Mouse (Mus musculus) layer of hippocampus, postnatal 14 days (tissue): ENCODE results near the gene Adam15. TPM values are rescaled to one million over a fixed set of nuclear protein-coding genes. Genes with fewer than 3 reads are reported as not detected.
A peak's percentile ranks its signal among the peaks of the same experiment; 100 is the strongest.

Experiments
- DNase-seq, 2 experiments: peaks; one replicate each; pipeline ENCODE4 v3.0.0; 2021 to 2022; ENCODE audit warnings: low spot score in 2 of 2, mixed read lengths in 1 of 2
- long read RNA-seq, 2 experiments: library from polyadenylated mRNA; stranded (forward); transcript quantifications; one replicate each; pipeline ENCODE4 v2.0.0; 2021
- total RNA-seq, 2 experiments: library from RNA; stranded (reverse); gene quantifications; 2 replicates each; pipeline ENCODE4 v1.2.3; 2021

Adam15 gene
- 100 to 1,000 TPM; 114 to 115 TPM for total RNA-seq
- long read RNA-seq, experiment 1, transcript Adam15-202 (21 exons, 2,799 nt), result minor isoform, 7 of 58 reads
- long read RNA-seq, experiment 1, transcript Adam15-201 (23 exons, 2,975 nt), result major isoform, 13 of 58 reads
- long read RNA-seq, experiment 1, partial matches to known transcripts, result 6 of 58 reads
- long read RNA-seq, experiment 1, other reads (novel, unspliced or antisense), result 31 of 58 reads
- long read RNA-seq, experiment 2, transcript Adam15-201 (23 exons, 2,975 nt), result major isoform, 15 of 72 reads
- long read RNA-seq, experiment 2, partial matches to known transcripts, result 24 of 72 reads
- long read RNA-seq, experiment 2, other reads (novel, unspliced or antisense), result 32 of 72 reads

DNA sequence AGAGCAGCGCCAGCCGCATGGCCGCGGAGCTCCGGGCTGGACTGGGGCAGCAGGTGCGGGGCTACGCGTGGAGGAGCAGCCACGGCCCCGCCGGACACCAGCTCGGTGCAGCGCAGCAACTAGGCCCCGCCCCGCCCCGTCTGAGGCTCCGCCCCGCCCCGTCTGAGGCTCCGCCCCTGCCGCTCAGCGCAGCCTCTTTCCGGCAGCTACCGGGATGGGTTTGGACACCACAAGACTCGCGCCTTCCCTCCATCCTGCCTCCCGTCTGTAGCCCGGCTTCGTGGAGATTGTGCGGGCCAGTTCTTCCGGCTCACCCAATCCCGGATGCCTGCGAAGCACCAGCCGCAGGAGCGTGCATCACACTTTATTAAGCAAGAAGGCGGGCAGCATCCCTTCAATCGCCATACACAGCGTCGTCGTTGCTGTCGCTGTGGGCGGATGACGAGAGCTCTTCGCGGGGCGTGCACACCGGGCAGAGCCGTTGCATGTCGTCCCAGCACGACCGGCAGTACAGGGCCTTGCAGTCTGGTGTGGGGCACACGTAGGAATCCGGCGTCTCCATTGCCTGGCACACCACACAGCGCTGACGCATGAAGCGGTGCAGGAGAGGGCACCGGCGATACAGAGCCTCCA, at the start of gene Adam15:
Gene Adam15 (minus strand): TSS at position 128 of the 633 bp plus-strand sequence.
- DNase-seq, result peak; percentile 87 to 91

DNA sequence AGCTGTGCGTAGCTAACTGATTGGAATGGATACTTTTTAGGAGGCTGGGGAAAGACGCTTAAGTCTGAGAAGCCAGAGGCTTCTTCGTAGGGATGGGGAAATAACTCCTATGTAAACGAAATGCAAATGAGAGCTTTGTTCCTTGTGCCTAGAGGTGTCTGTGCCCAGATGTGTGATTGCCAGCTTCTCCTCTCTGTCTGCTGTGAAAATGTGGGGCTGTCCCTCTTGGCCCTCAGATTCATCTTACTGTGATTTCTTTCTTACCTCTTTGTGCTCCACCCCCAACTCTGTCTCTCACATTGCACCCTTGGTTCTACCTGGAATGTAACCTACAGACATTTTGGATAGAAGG, 46.8 kb upstream of the Adam15 start:
- DNase-seq, result no peak

DNA sequence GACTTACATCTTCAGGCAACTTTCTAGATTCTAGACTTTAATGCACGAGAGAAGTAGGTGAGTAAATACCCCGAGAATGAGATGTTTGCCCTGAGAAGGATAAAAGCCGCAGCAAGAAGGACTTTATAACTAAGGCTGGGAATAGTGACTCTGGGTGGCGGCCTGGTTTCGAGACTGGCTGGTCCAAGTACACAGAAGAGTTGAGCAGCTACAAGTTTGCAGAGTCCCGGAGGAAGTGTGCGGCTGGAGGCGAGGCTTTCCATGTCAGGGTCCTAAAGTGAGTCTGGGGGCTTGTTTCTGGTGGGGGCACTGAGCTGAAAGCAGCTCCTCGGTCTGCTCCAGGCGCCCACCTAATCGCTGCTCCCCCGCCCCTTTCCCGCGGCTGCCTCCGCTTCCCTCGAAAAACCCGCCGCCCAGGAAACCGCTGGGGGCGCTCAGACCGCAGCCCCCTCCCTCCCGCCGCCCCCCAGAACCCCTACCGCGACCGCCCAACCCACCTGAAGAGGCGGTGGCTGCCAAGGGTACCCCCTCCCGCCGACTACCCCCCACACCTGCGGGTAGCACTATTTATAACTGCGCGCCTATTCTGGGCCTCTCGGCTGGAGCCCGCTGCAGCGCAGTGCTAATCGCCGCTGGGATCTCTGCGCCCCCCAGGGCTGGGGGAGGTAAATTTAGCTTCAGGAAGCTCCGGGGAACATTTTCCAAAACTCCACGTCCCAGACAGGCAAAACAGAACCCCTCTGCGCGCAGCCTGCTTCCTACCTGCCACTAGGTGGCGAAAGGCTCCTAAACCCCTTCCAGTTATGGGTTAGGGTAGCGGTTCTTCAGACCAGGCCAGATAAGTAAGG, 46.2 kb upstream of the Adam15 start:
- DNase-seq, result no peak

DNA sequence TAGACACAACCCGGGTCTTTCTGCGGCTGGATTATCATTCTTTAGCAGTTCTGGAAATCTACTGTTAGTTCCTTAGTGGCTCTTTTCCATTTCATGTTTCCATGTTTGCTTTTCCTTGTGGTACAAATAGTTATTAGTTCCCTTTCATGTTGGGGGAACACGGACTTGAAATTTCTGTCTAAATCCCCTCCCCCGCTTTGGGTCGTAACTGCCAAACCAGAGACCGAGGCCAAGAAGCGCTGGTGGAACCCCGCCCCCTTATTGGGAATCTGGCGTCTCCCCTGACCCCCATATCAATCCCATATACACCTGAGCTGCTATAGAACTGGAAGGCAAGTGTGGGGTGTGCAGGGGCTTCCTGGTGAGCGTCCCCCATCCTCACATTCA, 45.6 kb upstream of the Adam15 start:
- no peak for DNase-seq

DNA sequence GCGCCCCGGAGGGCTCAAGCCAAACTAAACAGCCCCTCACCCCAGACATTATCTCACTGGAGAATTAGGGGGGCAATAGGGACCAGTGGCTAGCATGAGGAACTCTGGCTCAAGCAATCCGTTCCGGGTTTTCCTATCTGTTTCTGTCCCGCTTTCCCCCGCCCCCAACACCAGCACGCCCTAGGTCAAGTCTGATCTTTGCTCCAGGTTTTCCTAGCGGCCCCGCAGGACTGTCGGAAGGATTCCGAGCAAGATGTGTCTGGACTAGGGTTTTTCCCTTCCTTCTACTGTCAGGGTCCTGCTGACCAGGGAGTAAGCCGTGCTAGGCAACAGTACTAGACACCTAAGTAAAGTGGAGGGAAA, 45.1 kb upstream of the Adam15 start:
- peak in 1 of 2 experiments; percentile 64 for DNase-seq

DNA sequence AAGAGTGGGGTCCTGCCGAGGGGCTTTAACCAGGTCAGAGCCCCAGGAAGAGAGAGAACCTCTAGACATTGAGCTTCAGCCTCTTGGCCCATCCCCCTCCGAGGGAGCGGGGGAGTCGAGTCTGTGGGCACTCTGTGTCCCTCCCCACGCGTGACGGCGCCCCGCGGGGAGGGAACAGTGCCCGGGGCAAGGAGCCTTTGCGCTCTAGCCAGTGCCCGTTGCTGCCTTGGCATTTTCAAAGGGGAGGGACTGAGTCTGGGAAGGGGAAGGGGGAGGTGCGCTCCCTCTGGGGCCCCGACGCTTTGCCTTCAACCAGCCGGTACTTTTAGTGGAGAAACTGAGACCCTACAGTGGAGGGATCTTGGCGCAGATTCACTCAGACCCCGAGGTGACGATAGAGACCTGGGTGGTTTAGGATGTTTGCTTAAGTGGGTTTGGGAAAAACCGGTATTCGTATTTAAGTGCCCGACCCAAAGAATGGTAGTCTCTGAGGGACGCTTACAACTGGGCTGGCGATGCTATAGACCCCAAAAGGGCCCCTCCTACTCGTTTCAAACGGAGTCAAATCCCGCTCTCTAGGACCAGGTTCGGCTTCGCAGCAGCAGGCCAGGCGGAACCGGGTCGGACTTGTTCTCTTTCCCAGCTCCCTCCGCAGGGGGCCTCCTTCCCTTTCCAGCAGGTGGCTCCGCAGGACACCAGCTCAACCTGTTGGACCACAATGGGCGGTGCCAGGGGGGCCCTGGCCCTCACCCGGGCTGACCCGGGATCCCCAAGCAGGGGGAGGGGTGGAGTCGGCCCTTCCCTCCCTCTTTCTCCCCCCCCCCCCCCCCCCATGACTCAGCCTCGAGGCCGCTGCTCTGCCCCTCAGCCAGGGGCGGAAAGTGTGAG, 44.5 kb upstream of the Adam15 start, which contains the start of gene Zbtb7b:
Gene Zbtb7b (minus strand): TSS at position 771 of the 888 bp plus-strand sequence.
- peak; percentile 67 to 69 for DNase-seq

DNA sequence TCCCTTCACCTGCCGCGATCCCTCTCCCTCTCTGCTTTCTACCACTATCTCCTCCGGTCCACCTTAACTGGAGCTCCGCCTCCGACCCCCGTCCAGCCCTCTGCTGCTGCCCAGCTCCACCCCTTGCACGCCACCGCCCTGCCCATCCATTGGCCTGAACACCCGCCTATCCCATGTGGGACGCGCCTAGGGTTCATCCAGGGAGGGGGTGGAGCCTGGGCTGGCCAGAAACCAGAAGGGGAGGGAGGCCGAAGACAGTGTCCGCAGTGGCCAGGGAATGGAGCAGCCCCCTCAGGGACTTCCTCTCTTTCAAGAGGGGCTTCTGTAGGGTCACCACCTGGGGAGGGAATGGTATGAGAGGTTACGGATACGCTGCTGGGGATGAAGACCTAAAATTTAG, 43.8 kb upstream of the Adam15 start:
- DNase-seq, result peak; percentile 94 to 97

DNA sequence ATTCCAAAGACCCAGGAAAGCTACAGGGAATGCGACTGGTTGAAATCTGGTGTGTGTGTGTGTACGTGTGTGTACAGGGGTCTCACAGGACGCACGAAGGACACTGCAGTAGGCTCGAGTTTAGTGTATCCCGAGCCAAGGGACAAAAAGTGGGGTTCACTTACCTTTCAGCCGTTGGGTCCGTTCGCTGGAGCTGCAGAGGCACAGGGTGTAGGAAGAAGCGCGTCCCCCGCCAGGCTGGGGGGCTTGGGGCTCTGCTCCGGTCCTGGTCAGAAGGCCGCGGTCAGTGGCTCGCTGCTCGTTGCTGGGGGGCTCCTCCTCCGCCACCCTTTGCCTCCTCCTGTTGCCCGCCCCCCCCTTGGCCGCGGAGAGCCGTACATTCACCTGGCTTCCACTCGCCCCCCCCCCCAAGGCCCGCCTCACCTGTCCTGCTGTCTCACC, 43.1 kb upstream of the Adam15 start:
- no peak for DNase-seq

DNA sequence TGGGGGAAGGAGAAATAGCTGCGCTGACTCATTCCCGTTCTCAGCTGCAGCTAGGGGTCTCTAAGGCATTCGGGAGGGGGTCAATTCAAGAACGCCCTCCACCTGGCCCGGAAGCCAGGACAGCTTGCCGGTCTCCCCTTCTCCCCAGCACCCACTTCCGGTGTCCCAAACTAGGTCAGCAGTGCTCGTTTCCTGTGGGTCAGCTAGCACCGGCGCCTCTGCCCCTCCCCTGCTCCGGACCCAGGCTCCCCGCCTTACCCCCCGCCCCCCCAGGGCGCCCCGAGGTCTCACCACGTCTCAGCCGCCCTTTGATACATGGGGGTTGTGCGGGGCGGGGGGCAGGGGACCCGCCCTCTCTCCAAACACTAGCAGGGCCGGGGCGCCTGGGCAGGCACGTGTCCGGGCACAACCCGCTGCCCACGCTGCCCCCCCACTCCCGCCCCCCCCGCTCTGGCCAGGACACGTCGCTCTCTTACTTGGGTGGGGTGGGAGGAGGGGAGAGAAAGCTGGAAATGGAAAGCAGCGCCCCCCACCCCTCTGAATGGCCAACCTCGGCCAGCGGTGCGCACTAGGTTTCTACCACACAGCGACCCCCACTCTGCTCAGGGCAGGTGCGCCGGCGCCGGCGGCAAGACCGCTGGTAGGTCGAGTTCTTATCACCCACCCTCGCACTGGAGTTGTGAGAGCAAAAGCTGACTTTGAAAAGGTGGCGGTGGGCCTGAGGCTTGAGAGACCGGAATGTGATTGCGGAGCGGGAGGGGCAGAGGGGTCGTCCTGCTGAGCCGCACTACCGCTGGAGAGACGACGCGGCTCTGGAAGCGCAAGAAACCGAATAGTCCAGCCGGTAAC, 42.1 kb upstream of the Adam15 start:
- no peak for DNase-seq

DNA sequence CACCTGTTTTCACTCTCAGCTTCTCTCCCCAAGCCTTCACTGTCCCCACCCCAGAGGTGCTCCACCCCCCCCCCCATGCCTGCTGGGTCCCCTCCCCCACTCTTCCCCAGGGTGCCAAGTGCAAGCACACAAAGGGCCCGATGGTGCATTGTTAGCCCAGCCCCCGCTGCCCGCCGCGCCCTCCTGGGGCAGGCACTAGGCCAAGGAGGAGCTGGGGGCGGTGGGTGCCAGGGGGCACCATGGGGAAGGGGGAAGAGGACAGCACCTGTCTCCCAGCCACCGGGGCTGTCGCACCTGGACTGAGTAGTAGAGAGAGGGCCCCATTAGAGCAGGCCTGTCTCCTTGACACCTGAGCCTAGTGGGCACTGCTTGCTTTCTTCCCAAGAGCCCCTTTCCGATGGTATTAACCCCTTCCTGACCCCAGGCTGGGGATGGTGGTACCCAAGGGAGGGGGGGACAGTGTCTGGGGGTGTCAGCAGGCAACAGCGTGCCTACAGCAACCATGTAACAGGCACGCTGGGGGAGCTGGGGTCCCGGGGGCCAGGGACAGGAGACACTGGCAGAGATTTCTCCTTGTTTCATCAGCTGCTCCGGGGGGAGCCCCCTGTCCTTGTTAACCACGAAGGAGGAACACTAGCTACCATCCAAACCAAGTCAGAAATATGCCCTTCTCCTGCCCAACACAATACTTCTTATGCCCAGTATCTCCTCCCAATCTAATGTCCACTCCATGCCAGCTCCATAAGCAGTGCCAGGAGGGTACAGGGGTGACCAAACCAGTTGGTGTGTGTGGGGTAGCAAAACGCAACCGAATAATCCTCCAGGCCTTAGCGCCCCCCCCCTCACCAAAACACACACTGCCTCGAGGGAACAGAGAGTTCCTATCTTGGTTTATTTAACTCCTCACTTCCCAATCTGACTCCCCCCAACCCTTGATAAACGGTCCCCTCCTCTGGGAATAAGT, 41.2 kb upstream of the Adam15 start:
- no peak for DNase-seq

DNA sequence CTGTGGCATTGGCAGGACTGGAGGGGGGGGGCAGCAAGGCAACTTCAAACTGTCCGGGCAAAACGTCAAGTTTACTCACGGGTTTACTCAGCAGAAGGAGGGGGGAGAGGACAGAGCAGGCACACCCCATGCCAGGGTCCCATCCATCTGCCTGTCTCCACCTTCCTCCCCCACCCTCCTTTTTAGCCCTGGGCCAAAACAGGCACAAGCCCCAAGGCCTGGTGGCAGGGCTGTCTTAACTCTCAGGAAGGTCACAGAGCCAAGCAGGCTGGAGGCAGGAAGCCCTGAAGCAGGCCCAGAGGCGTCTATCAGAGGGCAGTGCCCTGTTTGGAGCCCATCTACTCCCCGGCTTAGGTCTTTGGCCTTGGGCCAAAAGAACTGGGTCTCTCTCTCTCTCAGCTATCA, 40.3 kb upstream of the Adam15 start:
- no peak for DNase-seq

DNA sequence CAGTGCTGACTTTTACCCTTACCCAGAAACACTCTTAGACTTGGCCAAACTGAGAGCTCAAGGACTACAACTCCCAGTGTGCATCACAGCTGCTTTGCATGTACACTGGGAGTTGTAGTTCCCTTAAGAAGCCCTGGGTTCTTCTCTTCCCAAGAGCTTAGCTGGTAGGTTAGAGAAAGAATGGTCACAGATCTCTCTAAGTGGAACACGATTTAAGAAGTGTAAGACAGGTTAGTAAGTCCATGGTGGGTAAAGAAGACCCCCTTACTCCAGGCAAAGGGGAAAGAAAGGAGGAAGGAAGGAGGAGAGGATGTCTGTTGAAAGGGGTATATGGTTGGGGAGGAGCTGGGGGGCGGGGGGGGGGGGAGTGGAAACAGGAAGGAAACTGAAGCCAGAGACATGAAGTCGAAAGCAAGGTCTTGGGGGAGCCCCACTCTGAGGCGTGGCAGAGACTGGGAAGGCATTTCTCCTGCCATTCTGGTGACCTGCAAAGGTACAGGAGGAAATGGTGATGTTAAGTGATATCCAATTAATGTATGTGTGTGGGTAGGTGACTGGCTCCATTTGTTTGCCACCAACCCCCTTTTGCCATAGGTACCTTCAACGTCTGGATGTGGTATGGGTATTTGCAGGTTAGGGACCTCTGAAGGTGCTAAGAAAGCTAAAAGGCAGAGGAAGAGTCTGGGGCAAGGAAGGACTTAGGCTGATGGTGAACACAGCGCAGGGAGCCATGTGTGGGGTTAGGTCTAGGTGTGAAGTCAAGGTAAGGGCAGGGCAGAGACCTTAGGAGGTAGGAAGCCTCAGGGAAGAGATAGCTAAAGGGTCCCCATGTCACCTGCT, 39.3 kb upstream of the Adam15 start:
- no peak for DNase-seq

DNA sequence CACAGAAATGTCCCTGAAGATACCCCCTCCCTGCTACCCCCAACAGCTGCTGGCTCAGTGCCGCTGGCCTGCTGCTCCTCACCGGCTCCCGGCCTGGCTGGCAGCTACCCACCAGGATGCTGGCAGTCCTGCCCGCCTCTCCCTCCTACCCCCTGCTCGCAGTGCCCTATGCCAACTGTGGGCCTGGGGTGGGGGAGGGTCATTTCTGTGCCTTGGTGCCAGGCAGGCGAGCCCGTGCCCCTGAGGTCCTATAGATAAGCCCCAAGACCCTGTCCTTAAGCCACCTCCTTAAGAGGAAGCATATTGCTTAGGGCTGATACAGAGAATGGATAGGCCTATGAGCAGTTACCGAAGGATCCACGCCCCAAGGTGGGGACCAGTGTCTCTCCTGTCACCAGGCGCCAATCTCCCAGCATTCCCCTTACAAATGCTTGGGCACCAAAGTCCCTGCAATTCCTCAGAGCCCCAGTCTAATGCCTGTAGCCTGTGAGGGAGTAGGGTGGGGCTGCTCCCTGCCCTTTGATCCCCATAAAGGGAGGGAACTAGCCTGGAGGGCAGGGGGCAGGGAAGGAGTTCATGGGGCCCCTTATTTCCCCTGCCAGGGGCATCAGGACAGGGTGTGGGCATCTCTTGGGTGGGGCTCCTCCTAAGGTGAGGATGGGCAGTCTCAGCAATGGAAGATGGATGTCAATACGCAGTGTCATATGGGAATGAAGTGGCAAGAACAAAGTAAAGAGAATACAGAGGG, 38.5 kb upstream of the Adam15 start:
- DNase-seq, result no peak

DNA sequence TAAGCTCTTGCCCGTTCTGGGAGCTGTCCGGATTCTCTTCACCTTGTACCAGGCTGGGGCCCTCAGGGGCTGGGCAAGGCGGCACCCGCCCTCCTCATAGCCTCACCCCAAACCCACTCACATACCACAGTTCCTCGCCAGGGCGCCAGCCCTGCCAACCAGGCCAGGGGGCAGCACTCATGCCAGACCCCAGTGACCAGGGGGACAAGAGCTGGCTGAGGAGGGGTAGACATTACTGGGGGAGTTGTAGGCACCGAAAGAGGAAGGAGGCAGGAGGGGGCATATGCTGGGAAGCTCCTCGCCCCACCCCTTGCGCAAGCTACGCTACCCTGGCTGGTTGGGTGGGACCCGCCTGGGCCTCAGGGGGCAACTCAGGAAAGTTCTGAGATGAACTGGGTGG, 37.8 kb upstream of the Adam15 start:
- DNase-seq, result no peak

DNA sequence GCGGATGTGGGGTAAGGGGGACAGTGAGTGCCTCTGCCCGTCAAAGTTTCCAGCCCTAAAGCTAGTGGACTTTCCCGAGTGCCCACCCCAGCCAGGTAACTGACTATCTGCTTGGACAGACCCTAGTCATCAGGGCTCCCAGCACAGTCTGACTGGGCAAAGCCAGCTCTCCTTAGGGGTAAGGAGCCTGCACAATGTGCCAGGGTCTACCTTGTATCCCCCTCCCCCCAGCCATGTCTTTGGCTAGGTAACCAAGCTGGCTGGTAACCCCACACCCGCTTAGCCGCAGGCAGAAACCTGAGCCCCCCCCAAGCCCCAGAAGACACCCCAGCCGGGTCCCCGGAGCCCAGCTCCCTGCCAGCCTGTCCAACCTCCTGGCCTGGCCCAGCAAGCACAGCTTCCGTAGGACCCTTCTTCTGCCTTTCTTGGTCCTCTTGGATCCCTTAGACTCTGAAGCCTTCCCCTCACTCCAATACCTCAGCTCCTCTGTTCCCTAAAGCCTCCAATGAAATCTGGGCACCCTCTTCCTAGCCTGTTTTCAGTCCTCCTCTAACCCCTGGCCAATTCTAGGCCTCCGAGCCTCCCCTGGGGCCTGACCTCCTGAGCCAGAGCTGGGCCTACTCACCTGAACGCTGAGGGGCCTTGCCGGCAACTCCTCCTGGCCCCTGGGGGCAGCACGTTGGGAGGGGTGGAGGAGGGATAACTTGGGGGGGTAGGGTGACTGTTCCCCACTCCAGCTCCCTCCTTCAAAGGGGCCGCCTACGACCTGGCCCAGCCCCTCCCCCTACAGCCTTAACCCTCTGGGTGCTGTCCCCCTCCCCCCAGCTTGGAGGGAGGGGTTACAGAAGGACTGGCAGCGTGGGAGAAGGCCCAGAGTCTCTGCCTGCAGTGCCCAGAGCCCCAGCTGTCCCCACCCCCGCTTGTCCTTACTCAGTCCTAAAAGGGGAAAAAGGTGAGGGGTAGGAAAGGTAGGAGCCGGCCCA, 36.9 kb upstream of the Adam15 start:
- no peak for DNase-seq

DNA sequence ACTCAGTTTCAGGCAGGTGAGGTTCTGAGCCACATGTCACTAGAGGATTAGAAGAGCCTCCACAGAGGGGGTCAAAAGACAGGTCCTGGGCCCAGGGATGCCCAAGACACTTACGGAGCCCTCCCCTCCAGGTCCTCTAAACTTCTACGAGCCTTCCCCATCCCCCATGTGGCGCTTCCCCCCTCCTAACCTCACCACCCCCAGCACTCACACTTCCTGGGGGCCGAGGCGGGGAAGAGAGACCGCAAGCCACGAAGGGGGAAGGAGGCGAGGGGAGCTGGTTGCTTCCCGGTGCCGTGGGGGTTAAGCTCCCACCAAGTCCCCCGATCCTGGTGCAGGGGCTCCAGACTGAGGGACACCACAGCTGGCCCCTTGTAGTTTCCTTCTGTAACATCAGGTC, 35.7 kb upstream of the Adam15 start:
- no peak for DNase-seq
